Mouse (Mus musculus) heart, embryonic 13.5 days (tissue): ENCODE data around the gene Hdac10. TPM values are rescaled to one million over a fixed set of nuclear protein-coding genes. Genes with fewer than 3 reads are reported as not detected.

Experiments
- ATAC-seq: fragments of 200-750 bp; cut with Nextera tagmentation; 2 replicates; pipeline ENCODE4 v1.8.0; 2017; ENCODE audit warnings: moderate TSS enrichment; ENCODE audit not compliant: insufficient number of reproducible peaks, low FRiP score, low TSS enrichment; ENCODE audit errors: extremely low read depth
- H3K27ac ChIP-seq: fragments of 300-500 bp; sonication (generic); replicated peaks from 2 replicates; pipeline ENCODE4 v1.5.1; 2015; ENCODE audit warnings: moderate library complexity, mild to moderate bottlenecking, inconsistent platforms
- H3K27me3 ChIP-seq: fragments of 300-500 bp; sonication (generic); replicated peaks from 2 replicates; pipeline ENCODE4 v1.6.1; 2015; ENCODE audit warnings: mild to moderate bottlenecking, inconsistent platforms
- H3K36me3 ChIP-seq: fragments of 300-500 bp; sonication (generic); 2 replicates; pipeline ENCODE4 v1.6.1; 2015; ENCODE audit warnings: mild to moderate bottlenecking, inconsistent platforms
- H3K4me1 ChIP-seq: fragments of 300-500 bp; sonication (generic); 2 replicates; pipeline ENCODE4 v1.6.1; 2015; ENCODE audit warnings: inconsistent platforms
- H3K4me2 ChIP-seq: fragments of 300-500 bp; sonication (generic); 2 replicates; pipeline ENCODE4 v1.6.1; 2015; ENCODE audit warnings: inconsistent platforms, mild to moderate bottlenecking, moderate library complexity
- H3K4me3 ChIP-seq: fragments of 300-500 bp; sonication (generic); 2 replicates; pipeline ENCODE4 v1.5.1; 2015; ENCODE audit warnings: moderate library complexity, mild to moderate bottlenecking, inconsistent platforms
- H3K9ac ChIP-seq: fragments of 300-500 bp; sonication (generic); 2 replicates; pipeline ENCODE4 v1.6.1; 2015; ENCODE audit warnings: inconsistent platforms, mild to moderate bottlenecking, moderate library complexity
- H3K9me3 ChIP-seq: fragments of 300-500 bp; sonication (generic); 2 replicates; pipeline ENCODE4 v1.6.1; 2016; ENCODE audit warnings: inconsistent platforms
- WGBS: fragments of 180-500 bp; shearing (Covaris S2); methylation state at CpG from one replicate; pipeline ENCODE4 v1.1.7; 2015; ENCODE audit warnings: mixed read lengths; 5-methylcytosine and 5-hydroxymethylcytosine counted together
- polyA plus RNA-seq: library from polyadenylated mRNA; unstranded; fragments of >200 nt; fragmentation: Nextera tagmentation; extraction: Ambion mirVana; gene quantifications from 2 replicates; pipeline ENCODE4 v1.2.1, GENCODE M21; 2015

Gene Hdac10
- polyA plus RNA-seq: 14.0 and 15.0 TPM in 2 replicates

GRCm38 (mm10) chr15:89128382-89129350, at the start of gene Hdac10:
Gene Hdac10, minus strand, starts transcription at chr15:89128700.
- Histone ChIP-seq H3K36me3 (peaks cover 36% of the 10 kb centered on the region), H3K4me2 (peak within 1 kb of the TSS; percentile 92), H3K4me3 (peak within 1 kb of the TSS; percentile 78), H3K9ac (peak within 1 kb of the TSS; percentile 85), H3K27me3 (no peaks in the 10 kb centered on the region), H3K4me1 (peaks cover 20% of the 10 kb centered on the region), H3K27ac (peak within 1 kb of the TSS; percentile 90), H3K9me3 (no peaks in the 10 kb centered on the region)
- ATAC-seq: peak; percentile 78
- WGBS: 3% methylated on average over 36 of the region's 36 CpGs

- Histone ChIP-seq H3K9me3 (no peaks in the 10 kb centered on the region), H3K27ac (peak overlapping the region; percentile 95), H3K36me3 (no peaks in the 10 kb centered on the region), H3K4me2 (peak overlapping the region; percentile 92), H3K4me1 (peaks cover 90% of the 10 kb centered on the region), H3K9ac (peak overlapping the region; percentile 96), H3K4me3 (peak overlapping the region; percentile 82), H3K27me3 (no peaks in the 10 kb centered on the region)
- ATAC-seq: no peak
- WGBS: 58% methylated on average over 4 of the region's 4 CpGs
Observed at GRCm38 (mm10) chr15:89177576-89178259, 49.2 kb upstream of the Hdac10 start.

- Histone ChIP-seq H3K4me1 (peaks cover 90% of the 10 kb centered on the region), H3K36me3 (no peaks in the 10 kb centered on the region), H3K27ac (peak overlapping the region; percentile 95), H3K4me2 (peak overlapping the region; percentile 92), H3K4me3 (peak overlapping the region; percentile 18), H3K9ac (peak overlapping the region; percentile 70), H3K9me3 (no peaks in the 10 kb centered on the region), H3K27me3 (no peaks in the 10 kb centered on the region)
- ATAC-seq: no peak
- WGBS: 7% methylated on average over 5 of the region's 5 CpGs
Observed at GRCm38 (mm10) chr15:89177121-89177520, 48.6 kb upstream of the Hdac10 start.

GRCm38 (mm10) chr15:89175411-89176155, 47.1 kb upstream of the Hdac10 start:
- 0 out of 2 replicates have a peak overlapping the region, but pooled peaks have one; percentile 70 for H3K9ac ChIP-seq
- H3K36me3 ChIP-seq: no peaks in the 10 kb centered on the region
- H3K9me3 ChIP-seq: no peaks in the 10 kb centered on the region
- H3K27me3 ChIP-seq: no peaks in the 10 kb centered on the region
- peaks cover 92% of the 10 kb centered on the region for H3K4me1 ChIP-seq
- H3K4me3 ChIP-seq: no peak overlapping the region
- no peak overlapping the region; the same call in 1 of the 2 replicates for H3K27ac ChIP-seq
- ATAC-seq: no peak
- H3K4me2 ChIP-seq: 0 out of 2 replicates have a peak overlapping the region, but pooled peaks have one; percentile 4
- WGBS: 62% methylated on average over 13 of the region's 13 CpGs

- Histone ChIP-seq H3K27ac (no peak overlapping the region), H3K9me3 (no peaks in the 10 kb centered on the region), H3K4me1 (peaks cover 99% of the 10 kb centered on the region), H3K9ac (no peak overlapping the region), H3K4me2 (peak overlapping the region; percentile 99; the same call in 1 of the 2 replicates), H3K4me3 (no peak overlapping the region), H3K27me3 (no peaks in the 10 kb centered on the region), H3K36me3 (peaks cover 2% of the 10 kb centered on the region; the same call in 1 of the 2 replicates)
- no peak for ATAC-seq
- WGBS: 41% methylated on average over 11 of the region's 11 CpGs
Observed at GRCm38 (mm10) chr15:89174889-89175339, 46.4 kb upstream of the Hdac10 start.

GRCm38 (mm10) chr15:89173906-89174214, 45.4 kb upstream of the Hdac10 start:
- Histone ChIP-seq H3K27ac (0 out of 2 replicates have a peak overlapping the region, but pooled peaks have one; percentile 26), H3K27me3 (no peaks in the 10 kb centered on the region), H3K36me3 (peaks cover 7% of the 10 kb centered on the region; the same call in 1 of the 2 replicates), H3K9ac (peak overlapping the region; percentile 89), H3K4me2 (peak overlapping the region; percentile 99), H3K4me3 (peak overlapping the region; percentile 66), H3K9me3 (no peaks in the 10 kb centered on the region), H3K4me1 (peaks cover 100% of the 10 kb centered on the region)
- WGBS: 2% methylated on average over 15 of the region's 15 CpGs
- ATAC-seq: no peak

GRCm38 (mm10) chr15:89173024-89173905, 44.8 kb upstream of the Hdac10 start:
- Histone ChIP-seq H3K4me2 (peak overlapping the region; percentile 99), H3K36me3 (peaks cover 12% of the 10 kb centered on the region), H3K4me3 (peak overlapping the region; percentile 66), H3K9me3 (no peaks in the 10 kb centered on the region), H3K9ac (peak overlapping the region; percentile 89), H3K4me1 (peaks cover 100% of the 10 kb centered on the region), H3K27me3 (no peaks in the 10 kb centered on the region), H3K27ac (peak overlapping the region; percentile 61)
- WGBS: under 1% methylated on average over 65 of the region's 65 CpGs
- no peak for ATAC-seq

- ATAC-seq: no peak
Observed at GRCm38 (mm10) chr15:89172276-89172935, 43.9 kb upstream of the Hdac10 start.

GRCm38 (mm10) chr15:89171526-89172051, 43.1 kb upstream of the Hdac10 start:
- Histone ChIP-seq H3K4me3 (no peak overlapping the region), H3K4me1 (peaks cover 86% of the 10 kb centered on the region), H3K27ac (no peak overlapping the region), H3K4me2 (no peak overlapping the region), H3K9ac (peak overlapping the region; percentile 34; the same call in 1 of the 2 replicates), H3K27me3 (no peaks in the 10 kb centered on the region), H3K9me3 (no peaks in the 10 kb centered on the region), H3K36me3 (peaks cover 29% of the 10 kb centered on the region)
- WGBS: 84% methylated on average over 5 of the region's 5 CpGs
- ATAC-seq: no peak

More at GRCm38 (mm10) chr15:89172276-89172935, 43.9 kb upstream of the Hdac10 start:
- H3K4me2 ChIP-seq: peak overlapping the region; percentile 99
- H3K27me3 ChIP-seq: no peaks in the 10 kb centered on the region
- peak overlapping the region; percentile 61 for H3K27ac ChIP-seq
- H3K4me1 ChIP-seq: peaks cover 94% of the 10 kb centered on the region
- H3K9ac ChIP-seq: peak overlapping the region; percentile 89
- H3K36me3 ChIP-seq: peaks cover 21% of the 10 kb centered on the region
- no peaks in the 10 kb centered on the region for H3K9me3 ChIP-seq
- peak overlapping the region; percentile 66 for H3K4me3 ChIP-seq
- WGBS: 39% methylated on average over 17 of the region's 17 CpGs
